Mouse (Mus musculus): ENCODE data around the gene Anapc1.

GRCm38 (mm10) chr2:128693236-128693635 is 6.0 kb upstream of the Anapc1 start:
- no peak for TF ChIP-seq POLR2A (IDR thresholded peaks at IDR 0.05; ENCODE audit: insufficient read depth, low read depth, low read length)
- TF ChIP-seq CTCF (IDR thresholded peaks at IDR 0.05; ENCODE audit: insufficient read depth, low read depth, low read length): no peak
